Mouse (Mus musculus) neural tube, embryonic 13.5 days (tissue): ENCODE measurements around the gene Hvcn1. TPM values are rescaled to one million over a fixed set of nuclear protein-coding genes. Genes with fewer than 3 reads are reported as not detected.

ENCODE experiments used
- ATAC-seq: fragments of 200-750 bp; cut with Nextera tagmentation; 2 replicates; pipeline ENCODE4 v1.8.0; 2017; ENCODE audit warnings: low read depth, mild to moderate bottlenecking, moderate TSS enrichment, moderate library complexity
- H3K27ac ChIP-seq: fragments of 300-500 bp; sonication (generic); replicated peaks from 2 replicates; pipeline ENCODE4 v1.5.1; 2015; ENCODE audit warnings: moderate library complexity, mild to moderate bottlenecking, inconsistent platforms
- H3K27me3 ChIP-seq: fragments of 300-500 bp; sonication (generic); 2 replicates; pipeline ENCODE4 v1.6.1; 2015; ENCODE audit warnings: mild to moderate bottlenecking, inconsistent platforms
- H3K36me3 ChIP-seq: fragments of 300-500 bp; sonication (generic); 2 replicates; pipeline ENCODE4 v1.6.1; 2015; ENCODE audit warnings: mild to moderate bottlenecking, inconsistent platforms
- H3K4me1 ChIP-seq: fragments of 300-500 bp; sonication (generic); replicated peaks from 2 replicates; pipeline ENCODE4 v1.6.1; 2015; ENCODE audit warnings: inconsistent platforms
- H3K4me2 ChIP-seq: fragments of 300-500 bp; sonication (generic); 2 replicates; pipeline ENCODE4 v1.6.1; 2015; ENCODE audit warnings: inconsistent platforms, mild to moderate bottlenecking, moderate library complexity
- H3K4me3 ChIP-seq: fragments of 300-500 bp; sonication (generic); 2 replicates; pipeline ENCODE4 v1.5.1; 2015; ENCODE audit warnings: mild to moderate bottlenecking, inconsistent platforms
- H3K9ac ChIP-seq: fragments of 300-500 bp; sonication (generic); 2 replicates; pipeline ENCODE4 v1.6.1; 2015; ENCODE audit warnings: moderate library complexity, mild to moderate bottlenecking, inconsistent platforms
- H3K9me3 ChIP-seq: fragments of 300-500 bp; sonication (generic); 2 replicates; pipeline ENCODE4 v1.6.1; 2016; ENCODE audit warnings: inconsistent platforms
- WGBS: fragments of 180-500 bp; shearing (Covaris S2); methylation state at CpG from one replicate; pipeline ENCODE4 v1.1.7; 2015; 5-methylcytosine and 5-hydroxymethylcytosine counted together
- polyA plus RNA-seq: library from polyadenylated mRNA; unstranded; fragments of >200 nt; fragmentation: Nextera tagmentation; extraction: Ambion mirVana; gene quantifications from 2 replicates; pipeline ENCODE4 v1.2.1, GENCODE M21; 2015

Hvcn1 gene
- polyA plus RNA-seq, 1 experiment from 2014 or later, result 2.2 TPM

DNA sequence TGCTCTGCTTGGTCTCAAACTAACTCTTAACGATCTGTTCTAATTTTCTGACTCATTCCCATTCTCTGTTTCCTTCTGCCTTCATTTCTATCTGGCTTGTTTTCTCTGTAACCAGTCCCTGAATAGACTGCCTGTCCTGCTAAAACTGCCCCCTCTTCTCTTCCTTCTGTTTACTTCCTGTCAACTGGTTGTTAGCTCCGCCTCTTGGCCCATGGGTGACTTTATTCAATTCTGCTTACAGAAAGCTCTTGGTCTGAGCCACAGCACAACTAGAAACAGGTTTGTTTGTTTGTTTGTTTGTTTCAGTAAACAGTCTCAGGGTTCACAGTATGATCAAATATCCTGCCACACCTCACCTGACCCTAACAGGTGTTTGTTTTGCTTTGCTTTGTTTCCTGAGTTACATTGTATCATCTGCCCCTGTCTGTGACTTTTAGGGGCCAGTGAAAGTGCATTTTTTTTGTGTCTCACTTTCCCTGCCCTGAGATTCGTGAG lies 21.7 kb downstream of the Hvcn1 start:
- H3K4me1 ChIP-seq, result no peaks in the 10 kb centered on the region
- no peak for ATAC-seq
- no peak overlapping the region for H3K4me3 ChIP-seq
- H3K27ac ChIP-seq, result no peak overlapping the region
- H3K4me2 ChIP-seq, result no peak overlapping the region
- no peaks in the 10 kb centered on the region for H3K9me3 ChIP-seq
- WGBS, result 80% methylated on average over 3 of the region's 3 CpGs
- no peaks in the 10 kb centered on the region for H3K36me3 ChIP-seq
- no peaks in the 10 kb centered on the region for H3K27me3 ChIP-seq
- H3K9ac ChIP-seq, result no peak overlapping the region

GRCm38 (mm10) chr5:122228772-122229171 lies 22.2 kb downstream of the Hvcn1 start:
- WGBS, result 67% methylated on average over 4 of the region's 4 CpGs
- H3K4me3 ChIP-seq, result no peak overlapping the region

DNA sequence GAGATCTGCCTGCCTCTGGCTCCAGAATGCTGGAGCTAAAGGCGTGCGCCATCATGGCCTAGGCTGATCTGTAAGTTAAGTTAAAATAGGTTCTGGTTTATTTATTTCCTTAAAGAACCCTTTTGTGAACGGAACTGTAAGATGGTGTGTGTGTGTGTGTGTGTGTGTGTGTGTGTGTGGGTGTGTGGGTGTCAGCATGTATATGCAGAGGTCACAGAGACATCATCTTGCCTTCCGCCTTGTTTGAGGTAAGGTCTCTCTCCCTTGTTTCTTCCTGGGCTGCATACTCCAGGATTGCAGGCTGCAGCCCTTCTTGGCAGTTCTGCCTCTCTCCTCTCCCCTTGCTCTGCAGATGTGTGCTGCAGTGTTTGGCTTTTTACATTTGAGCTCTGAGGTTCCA lies 24.2 kb downstream of the Hvcn1 start:
- Histone ChIP-seq H3K36me3 (no peaks in the 10 kb centered on the region), H3K4me2 (no peak overlapping the region), H3K27ac (no peak overlapping the region), H3K9me3 (no peaks in the 10 kb centered on the region), H3K4me1 (peaks cover 12% of the 10 kb centered on the region), H3K9ac (no peak overlapping the region), H3K4me3 (no peak overlapping the region), H3K27me3 (no peaks in the 10 kb centered on the region)
- ATAC-seq, result no peak
- WGBS, result 92% methylated on average over 4 of the region's 4 CpGs

More at GRCm38 (mm10) chr5:122228772-122229171, 22.2 kb downstream of the Hvcn1 start:
- Histone ChIP-seq H3K9me3 (no peaks in the 10 kb centered on the region), H3K4me1 (no peaks in the 10 kb centered on the region), H3K36me3 (no peaks in the 10 kb centered on the region), H3K27me3 (no peaks in the 10 kb centered on the region), H3K9ac (no peak overlapping the region), H3K4me2 (no peak overlapping the region), H3K27ac (no peak overlapping the region)
- ATAC-seq, result no peak

DNA sequence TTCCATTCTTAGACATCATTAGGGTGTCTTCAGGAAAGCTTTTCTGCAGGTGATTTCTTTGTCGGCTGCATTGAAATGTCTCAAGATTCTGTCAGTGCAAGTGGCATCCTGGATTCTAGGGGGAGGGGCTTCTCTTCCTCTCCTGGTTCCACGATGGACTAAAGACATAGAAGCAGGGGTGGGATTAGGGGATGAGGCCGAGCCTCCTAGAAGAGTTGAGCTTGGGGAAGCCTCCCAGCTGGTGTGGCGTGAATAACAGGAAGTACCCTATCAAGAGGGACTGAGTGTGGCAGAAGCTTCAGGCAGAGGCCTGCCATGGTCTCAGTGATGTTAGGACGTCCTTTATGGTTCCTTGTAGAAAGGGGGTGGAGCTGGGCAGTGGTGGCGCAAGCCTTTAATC lies 24.8 kb downstream of the Hvcn1 start:
- no peak for ATAC-seq
- Histone ChIP-seq H3K27ac (no peak overlapping the region), H3K27me3 (no peaks in the 10 kb centered on the region), H3K4me1 (peaks cover 12% of the 10 kb centered on the region), H3K4me3 (no peak overlapping the region), H3K4me2 (no peak overlapping the region), H3K36me3 (no peaks in the 10 kb centered on the region), H3K9me3 (no peaks in the 10 kb centered on the region), H3K9ac (no peak overlapping the region)
- 83% methylated on average over 6 of the region's 6 CpGs for WGBS

DNA sequence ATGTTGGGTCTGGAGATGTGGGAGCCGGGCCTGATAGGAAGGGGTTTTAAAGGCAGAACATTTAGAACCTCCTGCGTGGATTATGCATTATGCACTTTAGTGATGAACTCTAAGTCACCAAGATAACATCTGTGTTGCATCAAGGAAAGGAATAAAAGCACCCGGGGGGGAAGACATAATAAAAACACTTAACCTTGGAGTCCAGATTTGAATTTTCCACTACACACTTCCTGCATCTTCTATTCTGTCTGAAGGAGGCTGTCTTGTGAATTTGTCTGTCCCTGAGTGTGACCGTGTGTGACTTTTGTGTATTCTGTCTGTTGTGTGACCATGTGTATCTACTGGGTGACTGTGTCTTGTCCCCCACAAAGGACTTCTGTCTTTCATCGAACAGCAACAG lies 25.4 kb downstream of the Hvcn1 start:
- Histone ChIP-seq H3K4me1 (peaks cover 12% of the 10 kb centered on the region), H3K36me3 (no peaks in the 10 kb centered on the region), H3K9me3 (no peaks in the 10 kb centered on the region), H3K27ac (no peak overlapping the region), H3K9ac (no peak overlapping the region), H3K4me2 (no peak overlapping the region), H3K27me3 (no peaks in the 10 kb centered on the region), H3K4me3 (no peak overlapping the region)
- 82% methylated on average over 5 of the region's 5 CpGs for WGBS
- ATAC-seq, result no peak

DNA sequence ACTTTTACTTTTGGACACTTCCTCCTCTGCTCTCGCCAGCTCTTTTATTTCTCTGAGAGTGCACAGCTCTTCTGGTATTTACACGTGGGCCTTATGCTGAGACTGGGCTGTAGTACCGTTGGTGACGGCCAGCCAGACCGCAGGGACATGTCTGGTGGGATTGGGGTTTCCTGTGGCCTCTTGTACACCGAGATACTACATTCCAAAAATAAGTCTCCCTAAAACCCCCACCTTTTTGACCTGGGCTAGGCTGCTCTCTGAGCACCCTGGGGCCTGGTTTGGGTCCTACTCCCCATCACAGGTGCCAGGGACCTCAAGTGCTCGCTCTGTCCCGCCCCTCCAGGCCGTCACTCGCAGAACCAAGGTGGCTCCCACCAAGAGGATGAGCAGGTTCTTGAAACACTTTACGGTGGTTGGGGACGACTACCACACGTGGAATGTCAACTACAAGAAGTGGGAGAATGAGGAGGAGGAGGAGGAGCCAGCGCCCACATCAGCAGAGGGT lies 26.5 kb downstream of the Hvcn1 start:
- Histone ChIP-seq H3K4me2 (no peak overlapping the region), H3K4me3 (no peak overlapping the region), H3K27me3 (no peaks in the 10 kb centered on the region), H3K9me3 (no peaks in the 10 kb centered on the region), H3K27ac (no peak overlapping the region), H3K4me1 (peaks cover 12% of the 10 kb centered on the region), H3K9ac (no peak overlapping the region), H3K36me3 (no peaks in the 10 kb centered on the region)
- ATAC-seq, result no peak
- 87% methylated on average over 14 of the region's 14 CpGs for WGBS

DNA sequence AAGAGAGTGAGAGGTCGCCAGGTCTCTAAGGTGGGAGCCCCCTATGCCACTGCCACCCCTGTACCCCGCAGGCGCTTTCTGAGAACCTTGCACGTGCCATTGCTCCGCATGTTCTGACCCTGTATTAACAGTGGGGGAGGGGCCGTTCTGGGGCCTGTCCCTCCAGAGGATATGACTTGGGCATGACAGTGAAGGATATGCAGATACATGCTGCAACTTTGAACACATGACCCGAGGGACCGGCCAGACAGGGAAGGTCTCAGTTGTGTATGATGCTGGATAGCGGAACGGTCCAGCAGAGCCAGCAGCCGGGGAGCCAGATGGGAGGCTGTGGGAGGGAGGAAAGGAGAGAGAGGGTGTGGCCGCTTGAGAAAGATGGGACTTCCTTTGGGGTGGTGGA lies 27.1 kb downstream of the Hvcn1 start:
- no peaks in the 10 kb centered on the region for H3K9me3 ChIP-seq
- peaks cover 12% of the 10 kb centered on the region for H3K4me1 ChIP-seq
- H3K36me3 ChIP-seq, result no peaks in the 10 kb centered on the region
- H3K27ac ChIP-seq, result no peak overlapping the region
- ATAC-seq, result no peak
- no peak overlapping the region for H3K4me2 ChIP-seq
- no peaks in the 10 kb centered on the region for H3K27me3 ChIP-seq
- H3K4me3 ChIP-seq, result no peak overlapping the region
- no peak overlapping the region for H3K9ac ChIP-seq
- WGBS, result 84% methylated on average over 12 of the region's 12 CpGs

DNA sequence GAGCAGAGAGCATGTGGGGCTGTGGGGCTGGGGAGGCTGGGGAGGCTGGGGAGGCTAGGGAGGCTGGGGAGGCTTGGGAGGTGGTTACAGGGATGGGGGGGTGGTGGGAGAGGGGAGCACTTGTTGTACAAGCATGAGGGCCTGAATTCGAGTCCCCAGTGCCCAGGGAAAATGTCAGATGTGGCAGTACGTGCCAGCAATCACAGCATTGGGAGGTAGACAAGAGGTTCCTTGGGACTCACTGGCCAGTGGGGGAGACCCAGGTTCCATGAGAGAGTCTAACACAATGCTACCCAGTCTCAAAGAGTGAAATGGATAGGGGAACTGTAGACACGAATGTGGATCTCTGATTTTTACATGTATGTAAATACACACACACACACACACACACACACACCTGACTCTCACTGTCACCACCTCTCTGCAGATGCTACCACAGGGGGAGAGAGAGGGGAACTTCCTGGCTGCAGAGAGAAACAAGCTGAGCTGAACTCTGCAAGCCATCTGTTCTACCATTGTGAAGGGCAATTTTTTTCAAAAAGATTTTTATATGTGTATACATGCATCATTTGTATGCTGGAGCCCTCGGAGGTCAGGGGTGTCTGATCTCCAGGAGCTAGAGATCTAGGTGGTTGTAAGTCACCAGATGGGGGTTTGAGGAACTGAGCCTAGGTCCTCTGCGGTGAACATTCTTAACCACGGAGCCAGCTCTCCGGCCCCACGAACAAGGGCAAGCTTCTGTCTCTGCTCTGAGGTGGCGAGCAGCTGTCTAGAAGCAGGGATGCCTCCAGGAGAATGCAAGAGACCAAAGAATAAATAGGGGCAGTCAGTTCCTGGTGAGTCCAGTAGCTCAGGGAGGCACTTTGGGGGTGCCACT lies 28.0 kb downstream of the Hvcn1 start:
- Histone ChIP-seq H3K4me2 (no peak overlapping the region), H3K27me3 (no peaks in the 10 kb centered on the region), H3K4me3 (no peak overlapping the region), H3K4me1 (peaks cover 12% of the 10 kb centered on the region), H3K9me3 (no peaks in the 10 kb centered on the region), H3K9ac (no peak overlapping the region), H3K27ac (no peak overlapping the region; the same call in 1 of the 2 replicates), H3K36me3 (no peaks in the 10 kb centered on the region)
- WGBS, result 80% methylated on average over 9 of the region's 9 CpGs
- ATAC-seq, result no peak

DNA sequence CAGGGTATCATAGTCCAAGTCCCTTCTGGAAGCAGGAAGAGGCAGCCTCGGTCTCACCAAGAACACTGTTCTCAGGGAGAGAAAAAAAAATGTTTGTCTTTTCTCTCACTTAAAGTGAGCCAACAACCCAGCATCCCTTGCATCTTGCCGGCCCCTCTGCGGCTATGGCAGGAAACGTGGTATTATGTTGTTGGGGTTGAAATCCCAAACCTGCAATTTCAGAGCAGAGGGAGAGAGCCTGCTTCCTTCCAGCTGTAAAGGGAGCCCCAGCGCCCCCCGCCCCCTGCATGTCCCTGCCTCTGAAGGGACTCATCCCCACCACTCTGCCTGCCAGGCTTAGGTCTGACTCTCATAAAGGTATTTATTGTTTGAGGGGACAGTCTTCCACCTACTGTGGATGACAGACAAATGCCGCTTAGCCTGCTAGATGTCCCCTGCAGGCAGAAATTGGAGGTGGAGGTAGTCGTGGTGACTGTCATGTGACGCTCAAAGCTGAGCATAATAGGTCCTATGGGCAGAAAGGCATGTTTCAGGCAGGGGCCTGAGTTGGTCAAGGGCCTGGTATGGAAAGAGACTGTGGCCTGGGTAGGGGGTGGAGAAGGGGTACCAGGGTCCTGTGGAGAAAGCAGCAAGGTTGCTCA lies 28.7 kb downstream of the Hvcn1 start:
- no peak overlapping the region; the same call in 1 of the 2 replicates for H3K27ac ChIP-seq

GRCm38 (mm10) chr5:122237200-122237599 lies 30.6 kb downstream of the Hvcn1 start:
- Histone ChIP-seq H3K9me3 (no peaks in the 10 kb centered on the region), H3K36me3 (peaks cover 15% of the 10 kb centered on the region), H3K4me3 (no peak overlapping the region), H3K4me1 (peaks cover 12% of the 10 kb centered on the region), H3K9ac (no peak overlapping the region), H3K4me2 (no peak overlapping the region), H3K27ac (no peak overlapping the region), H3K27me3 (no peaks in the 10 kb centered on the region)
- 78% methylated on average over 5 of the region's 5 CpGs for WGBS
- ATAC-seq, result no peak

More for the DNA sequence above, 28.7 kb downstream of the Hvcn1 start:
- no peak for ATAC-seq
- Histone ChIP-seq H3K4me1 (peaks cover 12% of the 10 kb centered on the region), H3K9ac (no peak overlapping the region), H3K4me2 (no peak overlapping the region), H3K4me3 (no peak overlapping the region), H3K9me3 (no peaks in the 10 kb centered on the region), H3K27me3 (no peaks in the 10 kb centered on the region), H3K36me3 (no peaks in the 10 kb centered on the region)
- WGBS, result 66% methylated on average over 9 of the region's 9 CpGs

- Histone ChIP-seq H3K27ac (no peak overlapping the region), H3K4me2 (no peak overlapping the region), H3K4me3 (no peak overlapping the region), H3K4me1 (peaks cover 22% of the 10 kb centered on the region), H3K36me3 (peaks cover 18% of the 10 kb centered on the region), H3K27me3 (no peaks in the 10 kb centered on the region), H3K9me3 (no peaks in the 10 kb centered on the region), H3K9ac (no peak overlapping the region)
- no peak for ATAC-seq
- WGBS, result 89% methylated on average over 7 of the region's 7 CpGs
Measured at GRCm38 (mm10) chr5:122239618-122240017, 33.0 kb downstream of the Hvcn1 start.

- Histone ChIP-seq H3K27ac (no peak overlapping the region), H3K9me3 (no peaks in the 10 kb centered on the region), H3K4me2 (no peak overlapping the region), H3K4me3 (no peak overlapping the region), H3K27me3 (no peaks in the 10 kb centered on the region), H3K4me1 (peaks cover 19% of the 10 kb centered on the region), H3K36me3 (peaks cover 18% of the 10 kb centered on the region), H3K9ac (no peak overlapping the region)
- WGBS, result 87% methylated on average over 11 of the region's 11 CpGs
- no peak for ATAC-seq
Measured at GRCm38 (mm10) chr5:122240521-122240920, 33.9 kb downstream of the Hvcn1 start.
